ENCODE assay signal across 26 mouse cellular contexts in the genomic region with DNA sequence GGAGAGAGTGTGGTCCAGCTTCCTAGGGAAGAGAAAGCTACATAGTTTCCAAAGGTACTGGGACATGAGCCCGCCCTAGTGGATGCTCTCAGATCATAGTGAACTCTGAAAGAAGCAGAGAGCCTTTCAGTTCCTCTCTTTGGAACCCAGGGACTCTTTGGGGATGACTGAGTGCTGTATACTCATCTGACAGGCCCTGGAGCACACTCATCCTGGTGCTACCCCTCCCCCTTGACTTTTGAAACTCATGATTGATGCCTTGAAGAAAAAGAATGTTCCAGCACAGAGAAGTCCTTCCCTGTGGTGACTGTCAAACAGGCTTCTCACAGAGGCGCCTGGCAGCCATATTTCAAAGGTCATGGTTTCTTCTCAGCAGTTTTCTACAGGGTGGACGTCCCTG.
DNase-seq lines count a peak whose midpoint lies in the region; ATAC-seq and TF ChIP-seq lines count a peak whose summit lies in the region.
"Had no signal": no experiment of that assay in that cellular context is flagged by ENCODE, and none has a peak within 500 bp of the region (broad histone marks: within the 10 kb centered on the region; RNA-seq: fewer than 3 reads in every experiment).

No protein-coding gene starts in this region.

- peak; percentile 35 for DNase-seq in adrenal gland, adult 2 months
- DNase-seq in adrenal gland, postnatal 4 days (ENCODE audit: low spot score in 2 of 2), result no peak
- peak; percentile 12 to 25 for DNase-seq in adrenal gland, postnatal 36 days
- DNase-seq in adrenal gland, adult 18-20 months (ENCODE audit: low spot score in 2 of 2), result no peak
- peak; percentile 12 for DNase-seq in A20 (ENCODE audit: low read depth, low spot score)
- DNase-seq in CH12.LX (ENCODE audit: extremely low read depth), result peak; percentile 86
- no peak for DNase-seq in embryo, embryonic 10 days (ENCODE audit: low spot score)
- DNase-seq: B cell, adult 2 months; cerebellum, adult 11-12 months; cerebellum, adult 2 months; cerebellum, adult 9-10 months; cerebellum, postnatal 10 days; cerebellum, postnatal 25 days; embryo, embryonic 11 days; gastrocnemius, adult 2 months had no signal

- no peak for ATAC-seq in megakaryocyte progenitor cell, adult 5-6 weeks (replicated peaks; ENCODE audit: poor library complexity)
- ATAC-seq: activated CD4-positive, CD25-positive, alpha-beta regulatory T cell, adult 4 months; CD4-positive, CD25-positive, alpha-beta regulatory T cell, adult 4 months; forebrain, embryonic 14.5 days; forebrain, embryonic 16.5 days; Patski had no signal

- no peak overlapping the region for H3K4me3 ChIP-seq in CH12.LX (replicated peaks in 1 of 3; ENCODE audit: low read depth in 2 of 3, low read length in 2 of 3, poor library complexity in 1 of 3)
- H3K4me3 ChIP-seq: embryonic facial prominence, embryonic 13.5 days; embryonic facial prominence, embryonic 15.5 days; erythroblast, embryonic 14.5 days; forebrain, embryonic 10.5 days; forebrain, embryonic 12.5 days; gastrocnemius, adult 2 months had no signal

- dilution Hi-C loops in CH12.LX (cut with MboI; ENCODE audit: extremely low pct_ligation_motif_present, extremely low pct_unique_long_range_greater_than_20kb, low sequenced_read_pairs), result no loop called here

- no peaks in the 10 kb centered on the region for H3K27me3 ChIP-seq in CH12.LX (replicated peaks)
- H3K27me3 ChIP-seq: embryonic facial prominence, embryonic 13.5 days; embryonic facial prominence, embryonic 15.5 days; forebrain, embryonic 12.5 days; Patski had no signal

- H3K4me2 ChIP-seq in CH12.LX (ENCODE audit: insufficient read depth, low read depth, poor library complexity, severe bottlenecking), result no peak overlapping the region
- H3K4me2 ChIP-seq: embryonic facial prominence, embryonic 13.5 days; embryonic facial prominence, embryonic 15.5 days; forebrain, embryonic 12.5 days had no signal

- H3K79me2 ChIP-seq in CH12.LX (replicated peaks; ENCODE audit: control insufficient read depth, extremely low read depth, insufficient read depth, poor library complexity, severe bottlenecking), result no peaks in the 10 kb centered on the region

- in situ Hi-C loops in CH12.LX (cut with MboI; ENCODE audit: low pct_ligation_motif_present, low pct_unique_long_range_greater_than_20kb, low sequenced_read_pairs), result no loop called here

- H3K9me3 ChIP-seq in CH12.LX (replicated peaks; ENCODE audit: low read length), result peaks cover 6% of the 10 kb centered on the region
- H3K9me3 ChIP-seq: embryonic facial prominence, embryonic 13.5 days; embryonic facial prominence, embryonic 15.5 days; forebrain, embryonic 10.5 days; forebrain, embryonic 12.5 days had no signal

- TF ChIP-seq RAD21 in CH12.LX (IDR thresholded peaks at IDR 0.05; ENCODE audit: low read depth, low read length), result no peak; the same call in none of the 2 replicates

- no peak; a peak in 1 of 4 replicates for TF ChIP-seq CTCF in CH12.LX (conservative IDR thresholded peaks at IDR 0.05 in 1 of 2, IDR thresholded peaks at IDR 0.05 in 1 of 2; ENCODE audit: low read depth in 2 of 2, low read length in 2 of 2)

- TF ChIP-seq POLR2A in CH12.LX (IDR thresholded peaks at IDR 0.05; ENCODE audit: low read depth, low read length), result no peak

- no peak overlapping the region for H3K27ac ChIP-seq in CH12.LX (ENCODE audit: insufficient read depth, low read depth)
- H3K27ac ChIP-seq: embryonic facial prominence, embryonic 13.5 days; embryonic facial prominence, embryonic 15.5 days; forebrain, embryonic 10.5 days; forebrain, embryonic 12.5 days; gastrocnemius, adult 2 months had no signal

- H3K4me1 ChIP-seq in CH12.LX (ENCODE audit: control insufficient read depth in 1 of 2, insufficient read depth in 2 of 2), result peaks cover 0 to 21% of the 10 kb centered on the region in 2 experiments; a peak in 2 of 4 replicates
- H3K4me1 ChIP-seq: embryonic facial prominence, embryonic 13.5 days; embryonic facial prominence, embryonic 15.5 days; forebrain, embryonic 10.5 days; forebrain, embryonic 12.5 days had no signal

- no peak overlapping the region for H3K9ac ChIP-seq in CH12.LX (ENCODE audit: insufficient read depth, low read depth)
- H3K9ac ChIP-seq: embryonic facial prominence, embryonic 13.5 days; embryonic facial prominence, embryonic 15.5 days; forebrain, embryonic 12.5 days had no signal

- peak; percentile 85 for TF ChIP-seq EP300 in CH12.LX (IDR thresholded peaks at IDR 0.05; ENCODE audit: low read length)

- H3K36me3 ChIP-seq in CH12.LX (replicated peaks in 1 of 2; ENCODE audit: control insufficient read depth in 1 of 2, insufficient read depth in 1 of 2, low read length in 1 of 2), result no peaks in the 10 kb centered on the region
- H3K36me3 ChIP-seq: embryonic facial prominence, embryonic 13.5 days; embryonic facial prominence, embryonic 15.5 days; forebrain, embryonic 10.5 days; forebrain, embryonic 12.5 days had no signal

TF ChIP-seq in CH12.LX, 34 proteins besides CTCF, POLR2A, EP300 and RAD21:
- TF ChIP-seq PAX5 (IDR thresholded peaks at IDR 0.05; ENCODE audit: low read length), result no peak
- no peak for TF ChIP-seq MXI1 (IDR thresholded peaks at IDR 0.05; ENCODE audit: low read depth, low read length)
- no peak for TF ChIP-seq MEF2A (IDR thresholded peaks at IDR 0.05; ENCODE audit: borderline replicate concordance, low read depth, low read length)
- TF ChIP-seq IRF4 (IDR thresholded peaks at IDR 0.05; ENCODE audit: low read depth, low read length), result peak; percentile 79
- no peak for TF ChIP-seq TBP (conservative IDR thresholded peaks at IDR 0.05; ENCODE audit: low read depth, low read length)
- TF ChIP-seq MAZ (IDR thresholded peaks at IDR 0.05; ENCODE audit: low read depth, low read length), result no peak
- no peak for TF ChIP-seq ZC3H11A (IDR thresholded peaks at IDR 0.05; ENCODE audit: low read depth, low read length)
- no peak for TF ChIP-seq MAX (IDR thresholded peaks at IDR 0.05; ENCODE audit: low read length)
- TF ChIP-seq ZKSCAN1 (IDR thresholded peaks at IDR 0.05; ENCODE audit: borderline replicate concordance, low read depth, low read length), result no peak
- TF ChIP-seq ETS1 (conservative IDR thresholded peaks at IDR 0.05; ENCODE audit: low read depth, low read length), result no peak
- no peak for TF ChIP-seq HCFC1 (IDR thresholded peaks at IDR 0.05; ENCODE audit: low read depth, low read length)
- peak; percentile 10; the same call in 1 of the 2 replicates for TF ChIP-seq JUN (IDR thresholded peaks at IDR 0.05; ENCODE audit: insufficient read depth, low read depth, low read length)
- TF ChIP-seq JUND (conservative IDR thresholded peaks at IDR 0.05; ENCODE audit: low read depth, low read length), result no peak
- TF ChIP-seq CHD2 (IDR thresholded peaks at IDR 0.05; ENCODE audit: low read length), result peak; percentile 67; the same call in 1 of the 2 replicates
- no peak for TF ChIP-seq NELFE (IDR thresholded peaks at IDR 0.05; ENCODE audit: low read depth, low read length)
- no peak for TF ChIP-seq E2F4 (IDR thresholded peaks at IDR 0.05; ENCODE audit: insufficient replicate concordance, low read depth, low read length)
- TF ChIP-seq CHD1 (IDR thresholded peaks at IDR 0.05; ENCODE audit: low read depth, low read length), result no peak
- TF ChIP-seq USF1 (IDR thresholded peaks at IDR 0.05; ENCODE audit: low read depth, low read length), result no peak
- no peak; the same call in 1 of the 2 replicates for TF ChIP-seq RCOR1 (conservative IDR thresholded peaks at IDR 0.05; ENCODE audit: low read depth, low read length)
- TF ChIP-seq BHLHE40 (IDR thresholded peaks at IDR 0.05; ENCODE audit: low read depth, low read length), result 0 out of 2 replicates have a peak, but pooled peaks have one; percentile 12

Comparison
In these comparisons a context has a peak if more than half of its experiments do, and no peak if none do; other contexts are left out.
1. DNase-seq: peak in adrenal gland, adult 2 months (single experiment), adrenal gland, postnatal 36 days (2 of 2), A20 (single experiment) and CH12.LX (single experiment); none in adrenal gland, postnatal 4 days (0 of 2), adrenal gland, adult 18-20 months (0 of 2) and embryo, embryonic 10 days (single experiment).